Comparison of ENCODE assay signal across 8 mouse cellular contexts in the genomic region with DNA sequence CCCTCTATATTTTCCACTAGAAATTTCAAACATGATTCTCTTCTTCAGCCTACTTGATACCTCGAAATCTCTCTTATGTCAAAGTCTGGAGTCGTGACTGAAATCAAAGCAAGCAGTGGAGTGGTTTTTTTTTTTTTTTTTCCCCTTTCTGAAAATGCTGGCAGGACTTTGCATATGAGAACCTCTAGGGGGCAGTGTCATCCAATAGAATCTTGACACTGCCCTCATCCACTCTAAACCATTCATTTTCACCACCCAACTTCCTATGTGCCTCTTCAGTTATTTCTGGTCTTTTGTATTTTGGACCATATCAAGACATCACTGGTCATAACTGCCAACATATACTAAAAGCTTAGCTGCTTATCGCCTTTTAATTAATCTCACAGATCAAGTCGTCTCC. TPM values are rescaled to one million over a fixed set of nuclear protein-coding genes. Genes with fewer than 3 reads are reported as not detected.
DNase-seq lines count a peak whose midpoint lies in the region; ATAC-seq and TF ChIP-seq lines count a peak whose summit lies in the region.

No protein-coding gene starts in this region.

- dilution Hi-C loops in CH12.LX (cut with MboI; ENCODE audit: extremely low pct_ligation_motif_present, extremely low pct_unique_long_range_greater_than_20kb, low sequenced_read_pairs), result no loop called here

- H3K4me2 ChIP-seq in intestine, embryonic 14.5 days (ENCODE audit: low read length), result no peak overlapping the region
- H3K4me2 ChIP-seq in intestine, embryonic 15.5 days (replicated peaks), result no peak overlapping the region
- H3K4me2 ChIP-seq in CH12.LX (ENCODE audit: insufficient read depth, low read depth, poor library complexity, severe bottlenecking), result no peak overlapping the region; the same call in 1 of the 2 replicates

- intact Hi-C loops in left cerebral cortex, postnatal 36 days (cut with DNase I), result loop anchor here (5.0 kb wide), 2 partner anchors 87 to 152 kb away; partner anchors contain the start of gene Zfp131

- no peak overlapping the region for H3K27ac ChIP-seq in intestine, embryonic 14.5 days (ENCODE audit: low read depth)
- no peak overlapping the region for H3K27ac ChIP-seq in intestine, embryonic 15.5 days
- H3K27ac ChIP-seq in CH12.LX (ENCODE audit: insufficient read depth, low read depth), result no peak overlapping the region

- TF ChIP-seq CTCF in CH12.LX (conservative IDR thresholded peaks at IDR 0.05 in 1 of 2, IDR thresholded peaks at IDR 0.05 in 1 of 2; ENCODE audit: low read depth in 2 of 2, low read length in 2 of 2), result peak; percentile 45 to 86

- ATAC-seq in intestine, embryonic 14.5 days (replicated peaks; ENCODE audit: low FRiP score, low TSS enrichment, low read depth), result peak; percentile 53; the same call in 1 of the 2 replicates
- ATAC-seq in intestine, embryonic 15.5 days, result no peak
- peak; percentile 79 for ATAC-seq in common myeloid progenitor, adult 5-6 weeks (replicated peaks; ENCODE audit: low read depth, poor library complexity, severe bottlenecking)

- no peaks in the 10 kb centered on the region for H3K4me1 ChIP-seq in intestine, embryonic 14.5 days (replicated peaks; ENCODE audit: control insufficient read depth, insufficient read depth, low read length)
- H3K4me1 ChIP-seq in intestine, embryonic 15.5 days (replicated peaks), result no peaks in the 10 kb centered on the region
- peaks cover 0 to 6% of the 10 kb centered on the region in 2 experiments; a peak in 1 of 4 replicates for H3K4me1 ChIP-seq in CH12.LX (ENCODE audit: control insufficient read depth in 1 of 2, insufficient read depth in 2 of 2)

- H3K9ac ChIP-seq in intestine, embryonic 14.5 days (ENCODE audit: low read length), result no peak overlapping the region
- no peak overlapping the region for H3K9ac ChIP-seq in intestine, embryonic 15.5 days
- H3K9ac ChIP-seq in CH12.LX (ENCODE audit: insufficient read depth, low read depth), result no peak overlapping the region; the same call in 1 of the 2 replicates

- H3K36me3 ChIP-seq in intestine, embryonic 14.5 days (ENCODE audit: control insufficient read depth, insufficient read depth, low read length), result no peaks in the 10 kb centered on the region
- no peaks in the 10 kb centered on the region for H3K36me3 ChIP-seq in intestine, embryonic 15.5 days
- no peaks in the 10 kb centered on the region for H3K36me3 ChIP-seq in CH12.LX (replicated peaks in 1 of 2; ENCODE audit: control insufficient read depth in 1 of 2, insufficient read depth in 1 of 2, low read length in 1 of 2)

- no peaks in the 10 kb centered on the region for H3K9me3 ChIP-seq in intestine, embryonic 14.5 days (ENCODE audit: control insufficient read depth, low read length)
- no peaks in the 10 kb centered on the region for H3K9me3 ChIP-seq in intestine, embryonic 15.5 days
- H3K9me3 ChIP-seq in CH12.LX (replicated peaks; ENCODE audit: low read length), result no peaks in the 10 kb centered on the region

- no peaks in the 10 kb centered on the region for H3K79me2 ChIP-seq in CH12.LX (replicated peaks; ENCODE audit: control insufficient read depth, extremely low read depth, insufficient read depth, poor library complexity, severe bottlenecking)

- DNase-seq in intestine, embryonic 14.5 days (ENCODE audit: low spot score), result no peak
- peak; percentile 82 for DNase-seq in 3T3-L1 (ENCODE audit: low read depth, low spot score)
- peak; percentile 70 for DNase-seq in CH12.LX (ENCODE audit: extremely low read depth)
- DNase-seq in lung, postnatal 36 days, result peak; percentile 61
- no peak for DNase-seq in frontal cortex, postnatal 25 days (ENCODE audit: low spot score in 2 of 2)
- DNase-seq in left cerebral cortex, postnatal 36 days (ENCODE audit: low spot score in 2 of 2), result no peak

- TF ChIP-seq RAD21 in CH12.LX (IDR thresholded peaks at IDR 0.05; ENCODE audit: low read depth, low read length), result peak; percentile 81

- H3K27me3 ChIP-seq in intestine, embryonic 14.5 days (replicated peaks; ENCODE audit: control insufficient read depth, insufficient read depth, low read length), result no peaks in the 10 kb centered on the region
- H3K27me3 ChIP-seq in intestine, embryonic 15.5 days (replicated peaks), result no peaks in the 10 kb centered on the region; the same call in 1 of the 2 replicates
- no peaks in the 10 kb centered on the region for H3K27me3 ChIP-seq in CH12.LX (replicated peaks)

- 32% methylated on average over 4 of the region's 4 CpGs for WGBS in intestine, embryonic 14.5 days
- WGBS in intestine, embryonic 15.5 days, result 43% methylated on average over 4 of the region's 4 CpGs

- H3K4me3 ChIP-seq in intestine, embryonic 14.5 days (ENCODE audit: low read depth, low read length), result no peak overlapping the region
- no peak overlapping the region for H3K4me3 ChIP-seq in intestine, embryonic 15.5 days (replicated peaks)
- no peak overlapping the region for H3K4me3 ChIP-seq in CH12.LX (replicated peaks in 1 of 3; ENCODE audit: low read depth in 2 of 3, low read length in 2 of 3, poor library complexity in 1 of 3)

- TF ChIP-seq POLR2A in CH12.LX (IDR thresholded peaks at IDR 0.05; ENCODE audit: low read depth, low read length), result no peak

- no peak for TF ChIP-seq EP300 in CH12.LX (IDR thresholded peaks at IDR 0.05; ENCODE audit: low read length)

- in situ Hi-C loops in CH12.LX (cut with MboI; ENCODE audit: low pct_ligation_motif_present, low pct_unique_long_range_greater_than_20kb, low sequenced_read_pairs), result no loop called here

TF ChIP-seq in CH12.LX, 34 proteins besides CTCF, POLR2A, EP300 and RAD21:
- TF ChIP-seq ZNF384 (IDR thresholded peaks at IDR 0.05; ENCODE audit: low read depth, low read length), result peak; percentile 99
- TF ChIP-seq NRF1 (IDR thresholded peaks at IDR 0.05; ENCODE audit: low read depth, low read length), result no peak
- peak; percentile 61 for TF ChIP-seq SMC3 (IDR thresholded peaks at IDR 0.05; ENCODE audit: low read depth, low read length)

RNA-seq across cellular contexts. Expression of gene Ccl28, which starts 16.9 kb away (rescaled TPM):
- polyA plus RNA-seq in intestine, embryonic 14.5 days (2014; fragmentation: Nextera tagmentation; extraction: Ambion mirVana), result 0.09 TPM in 1 of 2 replicates, not detected in the other
- 0.26 and 0.27 TPM in 2 replicates for polyA plus RNA-seq in intestine, embryonic 15.5 days (2015; fragmentation: Nextera tagmentation; extraction: Ambion mirVana)
- total RNA-seq in CH12.LX (2012; rRNA removed) (0.04 TPM in 2 replicates), CH12.LX (2014; rRNA removed) (0.22 and 0.27 TPM in 2 replicates)
- 0.10 and 0.11 TPM in 2 replicates for polyA plus RNA-seq in CH12.LX (2012; ENCODE audit: insufficient read length, low read depth)
- total RNA-seq in common myeloid progenitor, adult 5-6 weeks (2017), result 0.46 TPM in 1 of 2 replicates, not detected in the other
- under 1 TPM; 0.75 to 0.86 TPM for total RNA-seq in left cerebral cortex, postnatal 36 days (2021)

RNA-seq across cellular contexts. Expression of gene Hmgcs1, which starts 49.7 kb away (rescaled TPM):
- polyA plus RNA-seq in intestine, embryonic 14.5 days (2014; fragmentation: Nextera tagmentation; extraction: Ambion mirVana), result 218 and 236 TPM in 2 replicates
- polyA plus RNA-seq in intestine, embryonic 15.5 days (2015; fragmentation: Nextera tagmentation; extraction: Ambion mirVana), result 235 and 254 TPM in 2 replicates
- total RNA-seq in CH12.LX (2012; rRNA removed) (57.6 and 61.2 TPM in 2 replicates), CH12.LX (2014; rRNA removed) (175 and 225 TPM in 2 replicates)
- 105 and 119 TPM in 2 replicates for polyA plus RNA-seq in CH12.LX (2012; ENCODE audit: insufficient read length, low read depth)
- 32.2 and 34.3 TPM in 2 replicates for total RNA-seq in common myeloid progenitor, adult 5-6 weeks (2017)
- 100 to 1,000 TPM; 247 to 296 TPM for total RNA-seq in left cerebral cortex, postnatal 36 days (2021)

Comparison
In these comparisons a context has a peak if more than half of its experiments do, and no peak if none do; other contexts are left out.
1. DNase-seq: peak in 3T3-L1 (single experiment), CH12.LX (single experiment) and lung, postnatal 36 days (single experiment); none in intestine, embryonic 14.5 days (single experiment), frontal cortex, postnatal 25 days (0 of 2) and left cerebral cortex, postnatal 36 days (0 of 2).